Mouse (Mus musculus) kidney, postnatal 0 days (tissue): ENCODE data around the gene Pheta2. TPM values are rescaled to one million over a fixed set of nuclear protein-coding genes. Genes with fewer than 3 reads are reported as not detected.
"Not testable (repeated sequence)": the region's sequence is repeated elsewhere in the genome, so short reads cannot be mapped to it uniquely, and the experiment has no call there.

Experiments used
- ATAC-seq: fragments of 200-750 bp; cut with Nextera tagmentation; replicated peaks from 2 replicates; pipeline ENCODE4 v1.8.0; 2017; ENCODE audit warnings: low read depth, moderate number of reproducible peaks, moderate TSS enrichment, moderate library complexity; ENCODE audit not compliant: low FRiP score
- DNase-seq: peaks from one replicate; pipeline ENCODE4 v3.0.0-alpha.2; 2016; ENCODE audit warnings: low spot score
- H3K27ac ChIP-seq: fragments of 300-500 bp; sonication (generic); 2 replicates; pipeline ENCODE4 v1.5.1; 2014; ENCODE audit warnings: mild to moderate bottlenecking
- H3K27me3 ChIP-seq: fragments of 300-500 bp; sonication (generic); 2 replicates; pipeline ENCODE4 v1.6.1; 2014; ENCODE audit warnings: low read length, mixed read lengths; ENCODE audit not compliant: insufficient read depth
- H3K36me3 ChIP-seq: fragments of 300-500 bp; sonication (generic); 2 replicates; pipeline ENCODE4 v1.6.1; 2014; ENCODE audit warnings: low read length, mixed read lengths; ENCODE audit not compliant: insufficient read depth
- H3K4me1 ChIP-seq: fragments of 300-500 bp; sonication (generic); replicated peaks from 2 replicates; pipeline ENCODE4 v1.6.1; 2014; ENCODE audit warnings: antibody characterized with exemption, low read length, mixed read lengths; ENCODE audit not compliant: insufficient read depth
- H3K4me2 ChIP-seq: fragments of 300-500 bp; sonication (generic); 2 replicates; pipeline ENCODE4 v1.6.1; 2014; ENCODE audit warnings: mild to moderate bottlenecking, low read length, moderate library complexity, mixed read lengths
- H3K4me3 ChIP-seq: fragments of 300-500 bp; sonication (generic); replicated peaks from 2 replicates; pipeline ENCODE4 v1.5.1; 2014; ENCODE audit warnings: low read depth, low read length
- H3K9ac ChIP-seq: fragments of 300-500 bp; sonication (generic); 2 replicates; pipeline ENCODE4 v1.6.1; 2014; ENCODE audit warnings: low read depth, low read length
- H3K9me3 ChIP-seq: fragments of 300-500 bp; sonication (generic); replicated peaks from 2 replicates; pipeline ENCODE4 v1.6.1; 2016; ENCODE audit warnings: low read length, inconsistent platforms, mixed read lengths
- CTCF ChIP-seq: IDR thresholded peaks from 2 replicates; pipeline ENCODE4 v1.5.1; 2016; ENCODE audit warnings: antibody characterized with exemption, low read depth, mild to moderate bottlenecking, moderate library complexity
- WGBS: fragments of 180-500 bp; shearing (Covaris S2); extraction: QIAGEN DNeasy Blood & Tissue Kit; methylation state at CpG from one replicate; pipeline ENCODE4 v1.1.7; 2014; 5-methylcytosine and 5-hydroxymethylcytosine counted together
- polyA plus RNA-seq: library from polyadenylated mRNA; unstranded; fragments of >200 nt; fragmentation: Nextera tagmentation; extraction: Ambion mirVana; gene quantifications from 2 replicates; pipeline ENCODE4 v1.2.1, GENCODE M21; 2015

Gene Pheta2
- polyA plus RNA-seq, 1 experiment from 2014 or later, result 7.4 TPM

DNA sequence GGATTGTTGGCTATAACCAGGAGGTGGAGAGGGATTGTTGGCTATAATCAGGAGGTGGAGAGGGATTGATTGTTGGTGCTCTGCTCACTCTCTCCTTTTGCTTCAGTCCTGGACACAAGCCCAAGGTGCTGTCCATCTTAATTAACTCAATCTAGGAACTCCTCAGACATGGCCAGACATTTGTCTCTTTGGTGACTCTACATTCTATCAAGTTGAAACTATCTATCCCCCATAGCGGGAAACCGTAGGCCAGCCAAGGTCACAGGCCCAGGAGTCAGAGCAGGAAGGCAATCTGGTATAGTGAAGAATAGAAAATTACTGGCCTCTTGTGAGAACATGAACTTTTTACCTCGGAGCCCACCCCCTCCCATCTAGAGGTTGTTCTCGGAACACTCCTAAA lies 23.5 kb downstream of the Pheta2 start:
- no peaks in the 10 kb centered on the region for H3K36me3 ChIP-seq
- peak overlapping the region; percentile 79; the same call in 1 of the 2 replicates for H3K27ac ChIP-seq
- peaks cover 10% of the 10 kb centered on the region for H3K4me1 ChIP-seq
- no peak overlapping the region for H3K9ac ChIP-seq
- no peak overlapping the region for H3K4me2 ChIP-seq
- no peak for TF ChIP-seq CTCF
- no peaks in the 10 kb centered on the region for H3K9me3 ChIP-seq
- peak; percentile 59; the same call in 1 of the 2 replicates for ATAC-seq
- H3K27me3 ChIP-seq, result no peaks in the 10 kb centered on the region
- peak; percentile 70 for DNase-seq
- H3K4me3 ChIP-seq, result no peak overlapping the region
- 49% methylated on average over 3 of the region's 4 CpGs for WGBS

DNA sequence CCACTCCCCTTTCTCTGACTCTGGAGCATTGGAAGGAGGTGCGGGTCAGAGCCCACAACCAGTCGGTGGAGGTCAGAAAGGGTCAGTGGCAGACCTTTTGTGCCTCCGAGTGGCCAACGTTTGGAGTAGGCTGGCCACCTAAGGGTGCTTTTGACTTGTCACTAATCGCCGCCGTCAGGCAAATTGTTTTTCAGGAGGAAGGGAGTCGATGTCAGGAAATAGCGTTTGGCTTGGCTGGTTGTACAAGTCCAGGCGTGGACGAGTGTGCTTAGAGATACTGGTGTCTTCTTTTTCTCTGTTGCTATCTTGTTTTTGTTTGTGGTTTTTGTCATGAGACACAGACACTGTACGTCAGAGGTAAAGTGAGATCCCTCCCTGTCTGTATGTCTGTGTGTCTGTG lies 25.1 kb downstream of the Pheta2 start:
- H3K4me3 ChIP-seq, DNase-seq, H3K9me3 ChIP-seq, H3K9ac ChIP-seq, H3K4me1 ChIP-seq, H3K27me3 ChIP-seq, H3K27ac ChIP-seq, H3K36me3 ChIP-seq, H3K4me2 ChIP-seq, ATAC-seq: not testable (repeated sequence)
- 41% methylated on average over 7 of the region's 12 CpGs for WGBS

GRCm38 (mm10) chr15:82364561-82364960 lies 25.8 kb downstream of the Pheta2 start:
- not testable (repeated sequence) for H3K36me3 ChIP-seq, H3K4me1 ChIP-seq, H3K9me3 ChIP-seq, H3K27me3 ChIP-seq, H3K4me3 ChIP-seq, DNase-seq, H3K9ac ChIP-seq, ATAC-seq, H3K27ac ChIP-seq
- 7% methylated on average over 6 of the region's 9 CpGs for WGBS
- 0 out of 2 replicates have a peak overlapping the region, but pooled peaks have one; percentile 21 for H3K4me2 ChIP-seq

GRCm38 (mm10) chr15:82368146-82368545 lies 29.4 kb downstream of the Pheta2 start:
- ATAC-seq, result no peak
- no peaks in the 10 kb centered on the region for H3K4me1 ChIP-seq
- peaks cover 6% of the 10 kb centered on the region; the same call in 1 of the 2 replicates for H3K36me3 ChIP-seq
- no peaks in the 10 kb centered on the region for H3K9me3 ChIP-seq
- no peak overlapping the region for H3K27ac ChIP-seq
- no peak for DNase-seq
- no peak overlapping the region for H3K4me3 ChIP-seq
- no peak overlapping the region for H3K9ac ChIP-seq
- H3K4me2 ChIP-seq, result no peak overlapping the region
- H3K27me3 ChIP-seq, result no peaks in the 10 kb centered on the region
- no peak for TF ChIP-seq CTCF
- WGBS, result 89% methylated on average over 4 of the region's 4 CpGs

DNA sequence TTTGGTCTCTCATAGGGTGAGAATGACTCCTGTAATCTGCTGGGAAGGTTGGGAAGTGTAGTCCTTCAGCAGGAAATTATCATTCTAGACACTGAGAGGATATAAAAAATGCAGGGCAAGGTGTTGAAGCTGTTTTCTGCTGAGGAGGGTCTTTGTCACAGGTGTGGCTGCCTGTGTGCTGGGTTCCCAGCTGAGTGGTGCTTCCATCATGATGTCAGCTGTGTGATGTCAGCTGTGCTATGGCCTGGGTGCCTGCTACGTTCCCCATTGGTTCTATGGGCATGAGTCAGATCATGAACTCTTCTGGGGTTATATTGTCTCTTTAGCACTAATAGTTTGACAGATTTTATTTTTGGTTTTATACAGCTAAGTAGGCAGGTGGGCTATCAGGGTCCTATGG lies 30.1 kb downstream of the Pheta2 start:
- no peaks in the 10 kb centered on the region for H3K9me3 ChIP-seq
- H3K4me3 ChIP-seq, result no peak overlapping the region
- WGBS, result 86% methylated on average over 1 of the region's 1 CpGs
- peaks cover 6% of the 10 kb centered on the region; the same call in 1 of the 2 replicates for H3K36me3 ChIP-seq
- H3K9ac ChIP-seq, result no peak overlapping the region
- no peak overlapping the region for H3K27ac ChIP-seq
- no peaks in the 10 kb centered on the region for H3K4me1 ChIP-seq
- no peak for TF ChIP-seq CTCF
- ATAC-seq (no peak; the same call in 1 of the 2 replicates), DNase-seq (no peak)
- H3K27me3 ChIP-seq, result no peaks in the 10 kb centered on the region
- H3K4me2 ChIP-seq, result no peak overlapping the region

DNA sequence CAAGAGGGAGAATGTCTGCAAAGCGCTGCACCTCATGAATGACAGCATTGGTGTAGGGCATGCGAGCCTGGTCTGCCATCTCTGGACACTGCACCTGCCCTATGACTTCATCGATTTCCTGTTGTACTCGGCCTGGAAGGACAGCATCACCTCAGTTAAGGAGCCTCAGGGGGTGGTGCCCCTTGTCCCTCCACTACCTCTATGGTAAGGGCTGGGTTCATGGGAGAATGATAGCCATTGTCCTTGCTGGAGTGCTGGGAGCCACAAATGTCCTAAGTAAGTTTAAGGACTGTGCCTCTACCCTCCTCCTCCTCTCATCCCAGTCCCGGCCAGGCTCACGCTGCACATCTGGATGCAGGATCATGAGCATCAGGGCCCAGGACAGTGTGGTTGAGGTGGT lies 33.7 kb downstream of the Pheta2 start:
- WGBS, result 82% methylated on average over 6 of the region's 6 CpGs
- DNase-seq (no peak), ATAC-seq (no peak)

GRCm38 (mm10) chr15:82372991-82373390 lies 34.2 kb downstream of the Pheta2 start:
- no peak overlapping the region for H3K9ac ChIP-seq
- H3K36me3 ChIP-seq, result peaks cover 10% of the 10 kb centered on the region; the same call in 1 of the 2 replicates
- H3K4me2 ChIP-seq, result no peak overlapping the region
- peaks cover 5% of the 10 kb centered on the region; the same call in 1 of the 2 replicates for H3K4me1 ChIP-seq
- no peaks in the 10 kb centered on the region for H3K9me3 ChIP-seq
- H3K27ac ChIP-seq, result no peak overlapping the region
- 83% methylated on average over 5 of the region's 5 CpGs for WGBS
- DNase-seq (no peak), ATAC-seq (no peak)
- H3K4me3 ChIP-seq, result no peak overlapping the region
- TF ChIP-seq CTCF, result no peak
- no peaks in the 10 kb centered on the region for H3K27me3 ChIP-seq

More for the DNA sequence above, 33.7 kb downstream of the Pheta2 start:
- TF ChIP-seq CTCF, result no peak
- no peak overlapping the region for H3K4me3 ChIP-seq
- H3K27me3 ChIP-seq, result no peaks in the 10 kb centered on the region
- H3K4me2 ChIP-seq, result no peak overlapping the region
- peaks cover 5% of the 10 kb centered on the region; the same call in 1 of the 2 replicates for H3K4me1 ChIP-seq
- no peak overlapping the region for H3K27ac ChIP-seq
- H3K9ac ChIP-seq, result no peak overlapping the region
- peaks cover 10% of the 10 kb centered on the region; the same call in 1 of the 2 replicates for H3K36me3 ChIP-seq
- no peaks in the 10 kb centered on the region for H3K9me3 ChIP-seq
